Mouse (Mus musculus) retina, postnatal 1 day (tissue): ENCODE measurements around the gene Ppp4c.

Experiments
- DNase-seq: peaks from one replicate; pipeline ENCODE4 v3.0.0-alpha.2; 2012

Gene Ppp4c

GRCm38 (mm10) chr7:126801057-126801422 is 8.7 kb upstream of the Ppp4c start:
- DNase-seq, result no peak

- no peak for DNase-seq
Measured at GRCm38 (mm10) chr7:126800269-126801056, 8.2 kb upstream of the Ppp4c start.

DNA sequence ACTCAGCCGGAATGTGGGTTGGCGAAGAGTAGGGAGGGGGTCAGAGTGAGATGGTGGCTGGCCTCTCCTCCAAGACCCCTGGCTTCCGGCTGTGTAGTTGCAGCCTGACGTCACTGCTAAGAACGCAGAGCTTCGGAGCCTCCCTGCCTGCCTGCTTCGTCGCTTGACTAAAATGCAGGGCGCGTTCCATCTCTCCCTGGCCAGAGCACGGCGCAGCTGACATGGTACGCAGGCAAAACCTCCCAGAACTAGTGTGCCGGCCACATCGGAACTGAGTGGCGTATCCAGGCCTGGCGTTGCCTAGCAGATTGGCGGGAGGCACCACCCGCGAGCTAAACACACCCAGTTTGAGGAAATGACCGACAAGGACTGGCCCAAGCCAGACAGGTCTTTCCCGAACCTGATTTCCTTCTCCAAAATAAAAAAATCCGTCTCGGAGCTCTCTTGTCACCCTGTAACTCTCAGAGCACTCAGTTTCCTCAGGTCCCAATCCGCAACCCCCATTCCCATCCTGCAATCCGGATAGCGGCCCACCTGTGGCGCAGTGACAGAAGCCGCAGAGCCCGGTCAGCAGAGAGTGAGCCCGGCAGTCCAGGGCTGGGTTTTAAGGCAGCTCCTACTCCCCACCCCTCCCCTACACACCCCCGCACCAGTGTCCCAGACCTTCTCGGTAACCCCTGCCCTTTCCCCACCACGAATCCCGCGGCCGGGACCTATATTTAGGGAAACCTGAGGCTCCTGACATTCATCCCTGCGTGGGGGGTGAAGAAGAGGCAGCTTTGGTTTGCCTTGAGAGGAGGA is 7.4 kb upstream of the Ppp4c start:
- DNase-seq, result no peak

- peak; percentile 98 for DNase-seq
Measured at GRCm38 (mm10) chr7:126799050-126799467, 6.8 kb upstream of the Ppp4c start.

GRCm38 (mm10) chr7:126798127-126799049 is 6.1 kb upstream of the Ppp4c start:
- no peak for DNase-seq

DNA sequence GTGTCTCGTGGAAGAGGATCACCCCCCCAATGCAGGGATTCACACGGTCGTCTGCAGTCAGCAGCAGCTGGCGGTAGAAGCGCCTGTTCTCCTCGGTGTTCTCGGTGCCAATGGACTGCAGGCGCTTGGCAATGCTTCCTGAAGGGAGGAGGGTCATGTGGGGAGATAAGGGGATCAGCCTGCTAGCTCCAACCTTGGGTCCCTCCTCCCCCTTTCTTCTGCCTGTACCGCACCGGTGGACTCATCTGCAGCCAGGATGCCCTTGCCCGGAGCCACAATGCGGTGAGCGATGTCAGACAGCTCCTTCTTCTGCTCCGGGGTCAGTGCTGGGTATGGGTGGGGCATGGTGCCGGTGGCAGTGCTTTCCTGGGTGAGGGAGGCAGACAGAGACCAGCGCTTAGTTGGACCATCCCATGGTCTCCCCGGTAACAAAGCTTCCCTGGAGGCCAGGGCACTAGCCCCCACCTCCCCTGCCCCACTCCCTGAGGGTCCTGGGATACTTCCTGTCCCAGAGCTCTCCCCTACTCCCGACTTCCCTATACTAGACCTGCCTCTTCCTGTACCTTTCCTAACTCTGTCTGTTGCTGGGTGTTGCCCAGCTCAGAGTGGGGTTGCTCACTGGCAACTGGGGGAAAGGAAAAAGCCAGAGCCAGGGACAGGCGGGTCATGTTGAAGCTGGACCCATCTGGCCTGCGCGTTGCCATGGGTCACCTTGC is 5.3 kb upstream of the Ppp4c start, which contains the start of gene Fam57b:
TSS of gene Fam57b (plus strand) at position 258 of the 716 bp plus-strand sequence.
- peak; percentile 63 for DNase-seq

- peak; percentile 56 for DNase-seq
Measured at GRCm38 (mm10) chr7:126796350-126796932, 4.1 kb upstream of the Ppp4c start.

DNA sequence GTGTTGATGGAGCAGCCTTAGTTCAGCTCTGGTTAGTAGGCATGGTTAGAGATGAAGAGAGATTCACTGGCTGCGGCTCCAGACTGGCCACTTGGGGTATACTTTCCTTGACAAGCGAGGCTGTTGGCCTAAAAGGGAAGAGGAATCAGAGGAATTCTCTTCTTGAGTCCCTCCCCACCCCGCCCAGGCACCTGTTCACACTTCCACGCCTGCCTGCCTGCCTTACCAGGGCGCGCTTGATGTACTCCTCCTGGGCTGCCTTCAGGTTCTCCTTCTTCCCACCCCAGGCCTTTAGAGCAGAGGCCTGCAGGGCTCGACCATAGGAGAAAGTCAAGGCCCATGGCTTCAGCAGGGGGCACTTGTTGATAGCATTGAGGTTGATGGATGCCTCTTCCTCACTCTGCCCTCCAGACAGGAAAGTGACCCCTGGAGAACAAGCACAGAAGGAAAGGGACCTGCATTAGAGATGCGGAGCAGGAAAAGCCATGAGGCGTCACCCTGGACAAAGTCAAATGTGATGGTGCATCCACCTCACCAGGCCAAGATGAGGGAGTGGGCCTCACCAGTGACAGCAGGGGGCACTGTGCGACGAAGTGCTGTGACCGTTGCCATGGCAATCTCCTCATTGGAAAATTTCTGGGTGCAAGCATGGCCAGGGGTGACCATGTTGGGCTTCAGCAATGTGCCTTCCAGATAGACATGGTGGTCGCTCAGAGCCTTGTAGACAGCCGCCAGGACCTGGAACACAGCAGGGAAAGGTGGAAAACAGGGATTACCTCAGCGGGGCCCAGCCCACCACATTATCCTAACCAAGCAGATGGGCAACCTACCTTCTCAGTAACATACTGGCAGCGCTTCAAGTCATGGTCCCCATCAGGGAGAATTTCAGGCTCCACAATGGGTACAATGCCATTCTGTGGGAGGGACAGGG is 3.4 kb upstream of the Ppp4c start:
- no peak for DNase-seq

GRCm38 (mm10) chr7:126794271-126794605 is 1.9 kb upstream of the Ppp4c start:
- no peak for DNase-seq

- no peak for DNase-seq
Measured at GRCm38 (mm10) chr7:126793456-126794270, 1.4 kb upstream of the Ppp4c start.

DNA sequence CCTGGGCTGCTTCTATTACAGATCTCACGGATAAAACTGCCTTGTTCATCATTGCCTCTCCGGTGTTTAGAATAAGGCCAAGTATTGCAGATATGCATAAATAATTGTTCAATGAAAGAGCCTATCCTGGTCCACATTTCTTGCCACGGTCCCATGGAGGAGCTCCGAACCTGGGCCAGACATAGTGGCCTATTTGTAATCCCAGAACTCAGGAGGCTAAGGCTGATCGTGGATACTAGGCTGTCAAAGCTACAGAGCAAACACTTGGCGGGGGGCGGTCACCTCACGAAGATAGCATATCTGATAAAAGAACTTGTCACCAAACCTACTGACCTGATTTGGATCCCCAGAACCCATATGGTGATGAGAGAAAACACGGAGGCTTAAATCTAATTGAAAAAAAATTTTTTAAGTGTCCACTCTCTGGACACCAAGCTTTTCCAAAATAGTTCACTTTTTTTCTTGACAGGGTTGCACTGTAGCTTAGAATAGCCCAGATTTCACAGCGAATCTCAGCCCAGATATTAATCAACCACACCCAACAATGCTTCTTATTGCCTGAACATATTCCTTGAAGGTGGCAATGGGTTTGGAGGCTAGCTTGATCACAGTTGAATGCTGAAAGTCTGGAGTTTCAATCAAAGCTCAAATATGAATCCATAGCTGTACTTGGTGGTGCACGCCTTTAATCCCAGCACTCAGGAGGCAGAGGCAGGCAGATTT is 586 bp upstream of the Ppp4c start:
- no peak for DNase-seq

DNA sequence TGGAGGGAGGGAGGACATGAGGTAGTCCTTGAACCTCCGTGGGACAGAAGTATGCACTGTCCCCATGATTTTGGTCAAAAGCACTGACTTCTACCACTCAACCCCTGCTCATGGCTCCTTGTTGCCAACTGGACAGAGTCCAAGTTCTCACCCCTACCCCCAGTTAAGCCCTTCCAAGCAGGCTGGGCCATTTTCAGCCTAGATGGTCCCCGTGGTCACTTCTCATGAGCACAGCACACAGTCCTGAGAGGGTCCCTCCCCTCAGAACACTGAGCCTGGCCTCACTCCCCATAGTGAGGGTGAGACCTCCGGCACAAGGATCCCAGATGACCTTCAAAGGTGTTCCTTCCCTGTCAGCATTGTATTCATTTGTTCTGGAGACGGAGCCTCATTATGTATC is 3.2 kb downstream of the Ppp4c start:
- DNase-seq, result no peak

GRCm38 (mm10) chr7:126786142-126786541 is 6.2 kb downstream of the Ppp4c start:
- DNase-seq, result no peak

GRCm38 (mm10) chr7:126785056-126785455 is 7.2 kb downstream of the Ppp4c start:
- DNase-seq, result no peak

- DNase-seq, result no peak
Measured at GRCm38 (mm10) chr7:126784469-126784868, 7.8 kb downstream of the Ppp4c start.

- DNase-seq, result no peak
Measured at GRCm38 (mm10) chr7:126782693-126783092, 9.6 kb downstream of the Ppp4c start.

- DNase-seq, result no peak
Measured at GRCm38 (mm10) chr7:126781661-126782370, 10.5 kb downstream of the Ppp4c start.

DNA sequence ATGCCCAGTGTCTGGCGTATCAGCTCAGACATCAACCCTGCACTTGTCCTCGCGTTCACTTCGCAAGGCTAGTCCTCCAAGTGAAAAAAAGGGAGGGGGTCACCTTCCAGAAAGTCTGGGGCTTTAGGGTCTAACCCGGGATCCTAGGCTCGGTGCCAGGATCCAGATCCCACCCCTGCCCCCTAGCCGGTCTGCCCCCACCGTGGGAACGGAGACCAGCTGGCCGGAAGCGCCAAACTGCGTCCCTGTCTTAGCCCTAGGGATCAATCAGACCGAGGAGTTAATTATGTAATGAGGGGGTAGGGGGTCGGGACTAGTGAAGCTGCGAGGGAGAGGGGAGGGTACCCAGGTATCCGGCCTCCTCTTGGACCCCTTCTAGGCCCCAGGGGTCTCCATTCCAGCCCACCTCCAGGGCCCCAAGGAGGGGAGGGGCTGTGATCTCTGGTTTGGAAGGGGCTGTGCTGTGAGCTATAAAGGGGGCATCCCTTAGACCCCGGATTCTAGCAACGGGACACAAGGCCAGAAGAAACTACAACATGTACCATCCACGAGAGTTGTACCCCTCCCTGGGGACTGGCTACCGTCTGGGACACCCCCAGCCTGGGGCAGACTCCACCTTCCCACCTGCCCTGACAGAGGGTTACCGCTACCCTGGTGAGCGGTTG is 11.2 kb downstream of the Ppp4c start, which contains the start of gene Tbx6:
TSS of gene Tbx6 (plus strand) at position 513 of the 665 bp plus-strand sequence.
- DNase-seq, result peak; percentile 70
